Mouse (Mus musculus): ENCODE results near the gene Anp32a. TPM values are rescaled to one million over a fixed set of nuclear protein-coding genes. Genes with fewer than 3 reads are reported as not detected.

Gene Anp32a
- polyA plus RNA-seq, 1 experiment from 2014 or later: 232 TPM

DNA sequence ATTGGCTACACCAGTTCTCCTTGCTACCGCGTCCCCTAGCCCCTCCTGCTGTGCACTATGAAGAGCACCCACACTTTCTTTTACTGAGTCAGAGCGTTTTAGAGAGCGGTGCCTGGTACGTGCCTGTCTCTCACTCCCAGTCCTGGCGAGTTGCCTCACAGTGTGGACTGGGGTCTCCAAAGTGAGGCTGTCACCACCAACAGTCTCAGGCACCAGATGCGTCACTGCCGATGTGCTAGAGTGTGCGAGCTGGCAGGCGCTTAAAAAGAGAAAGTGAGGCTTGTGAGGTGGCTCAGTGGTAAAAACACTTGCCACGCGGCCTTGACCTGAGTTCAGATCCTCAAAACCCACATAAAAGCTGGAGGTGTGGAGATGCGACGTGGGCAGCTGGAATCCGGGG lies 8.2 kb downstream of the Anp32a start:
- no peaks in the 10 kb centered on the region for H3K9me3 ChIP-seq
- no peak overlapping the region for H3K27ac ChIP-seq (replicated peaks)
- no peak overlapping the region for H3K4me3 ChIP-seq
- 76% methylated on average over 15 of the region's 15 CpGs for WGBS
- H3K27me3 ChIP-seq (replicated peaks; ENCODE audit: low read depth, poor library complexity, severe bottlenecking): no peaks in the 10 kb centered on the region
- no peak for DNase-seq (ENCODE audit: low spot score)
- H3K4me1 ChIP-seq: peaks cover 84% of the 10 kb centered on the region
- peaks cover 39% of the 10 kb centered on the region for H3K36me3 ChIP-seq (replicated peaks)

DNA sequence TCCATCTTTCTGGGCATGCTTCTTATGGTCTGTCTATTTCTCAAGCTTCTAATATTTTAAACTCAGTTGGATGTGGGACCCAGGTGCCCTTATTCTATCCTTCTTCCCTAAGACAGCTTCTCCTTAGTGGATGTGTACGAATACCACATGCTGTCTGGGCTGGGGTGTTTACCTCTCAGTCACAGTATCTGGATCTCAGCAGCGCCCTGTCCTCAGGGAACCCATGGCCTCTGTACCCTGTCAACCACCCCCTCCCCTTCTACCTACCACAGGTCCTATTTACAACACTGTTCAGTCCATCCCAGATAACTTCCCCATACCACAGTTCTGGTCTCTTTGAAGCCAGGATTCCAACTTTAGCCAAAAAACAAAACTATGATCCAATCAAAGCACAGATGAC lies 9.6 kb downstream of the Anp32a start:
- Histone ChIP-seq H3K27me3 (replicated peaks; ENCODE audit: low read depth, poor library complexity, severe bottlenecking) (no peaks in the 10 kb centered on the region), H3K27ac (replicated peaks) (no peak overlapping the region), H3K9me3 (no peaks in the 10 kb centered on the region), H3K4me3 (no peak overlapping the region), H3K36me3 (replicated peaks) (peaks cover 53% of the 10 kb centered on the region), H3K4me1 (peaks cover 74% of the 10 kb centered on the region)
- 70% methylated on average over 2 of the region's 2 CpGs for WGBS
- DNase-seq (ENCODE audit: low spot score): no peak

DNA sequence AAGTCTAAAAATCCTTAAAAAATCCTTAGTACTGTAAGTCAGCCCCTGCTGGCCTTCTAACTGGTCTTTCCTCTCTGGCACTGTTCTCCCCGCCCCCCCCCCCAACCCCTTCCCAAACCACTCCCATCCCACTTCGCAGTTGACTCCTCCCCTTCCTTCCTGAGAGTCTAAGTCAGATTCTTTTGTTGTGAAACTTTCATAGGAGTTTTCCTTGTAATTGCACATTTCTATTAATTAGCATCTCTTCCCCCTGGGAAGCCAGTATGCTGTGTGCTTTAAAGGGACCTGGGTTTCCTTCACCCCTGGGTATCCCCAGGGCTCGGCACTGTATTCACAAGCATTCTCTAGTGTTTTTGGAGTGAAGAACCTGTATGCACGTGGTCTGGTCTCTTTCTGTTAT lies 10.1 kb downstream of the Anp32a start:
- Histone ChIP-seq H3K27ac (replicated peaks) (peak overlapping the region; percentile 63), H3K9me3 (no peaks in the 10 kb centered on the region), H3K36me3 (replicated peaks) (peaks cover 58% of the 10 kb centered on the region), H3K4me3 (0 out of 2 replicates have a peak overlapping the region, but pooled peaks have one; percentile 16), H3K4me1 (peaks cover 74% of the 10 kb centered on the region), H3K27me3 (replicated peaks; ENCODE audit: low read depth, poor library complexity, severe bottlenecking) (no peaks in the 10 kb centered on the region)
- peak; percentile 45 for DNase-seq (ENCODE audit: low spot score)
- 32% methylated on average over 4 of the region's 4 CpGs for WGBS

DNA sequence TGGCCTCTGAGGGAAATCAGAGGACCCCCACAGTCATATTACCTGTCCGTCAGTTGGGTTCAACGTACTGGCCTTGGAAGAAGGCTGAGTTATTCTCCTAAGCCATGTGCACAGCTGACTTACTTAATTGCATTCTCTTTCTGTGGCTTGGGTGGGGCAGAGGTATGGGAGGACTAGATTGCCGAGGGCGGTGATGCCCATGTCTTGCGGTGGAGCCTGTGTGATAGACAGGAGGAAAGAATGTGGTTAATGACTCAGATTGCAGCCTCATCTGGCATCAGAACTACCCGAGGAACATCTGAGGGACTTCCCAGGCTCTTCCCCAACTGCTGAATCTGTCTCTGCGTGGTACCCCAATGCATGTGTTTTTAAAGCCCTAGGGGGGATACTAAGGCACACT lies 12.7 kb downstream of the Anp32a start:
- WGBS: 72% methylated on average over 7 of the region's 7 CpGs
- Histone ChIP-seq H3K9me3 (no peaks in the 10 kb centered on the region), H3K27me3 (replicated peaks; ENCODE audit: low read depth, poor library complexity, severe bottlenecking) (no peaks in the 10 kb centered on the region), H3K4me3 (no peak overlapping the region), H3K27ac (replicated peaks) (no peak overlapping the region), H3K4me1 (peaks cover 66% of the 10 kb centered on the region), H3K36me3 (replicated peaks) (peaks cover 70% of the 10 kb centered on the region)
- DNase-seq (ENCODE audit: low spot score): no peak

DNA sequence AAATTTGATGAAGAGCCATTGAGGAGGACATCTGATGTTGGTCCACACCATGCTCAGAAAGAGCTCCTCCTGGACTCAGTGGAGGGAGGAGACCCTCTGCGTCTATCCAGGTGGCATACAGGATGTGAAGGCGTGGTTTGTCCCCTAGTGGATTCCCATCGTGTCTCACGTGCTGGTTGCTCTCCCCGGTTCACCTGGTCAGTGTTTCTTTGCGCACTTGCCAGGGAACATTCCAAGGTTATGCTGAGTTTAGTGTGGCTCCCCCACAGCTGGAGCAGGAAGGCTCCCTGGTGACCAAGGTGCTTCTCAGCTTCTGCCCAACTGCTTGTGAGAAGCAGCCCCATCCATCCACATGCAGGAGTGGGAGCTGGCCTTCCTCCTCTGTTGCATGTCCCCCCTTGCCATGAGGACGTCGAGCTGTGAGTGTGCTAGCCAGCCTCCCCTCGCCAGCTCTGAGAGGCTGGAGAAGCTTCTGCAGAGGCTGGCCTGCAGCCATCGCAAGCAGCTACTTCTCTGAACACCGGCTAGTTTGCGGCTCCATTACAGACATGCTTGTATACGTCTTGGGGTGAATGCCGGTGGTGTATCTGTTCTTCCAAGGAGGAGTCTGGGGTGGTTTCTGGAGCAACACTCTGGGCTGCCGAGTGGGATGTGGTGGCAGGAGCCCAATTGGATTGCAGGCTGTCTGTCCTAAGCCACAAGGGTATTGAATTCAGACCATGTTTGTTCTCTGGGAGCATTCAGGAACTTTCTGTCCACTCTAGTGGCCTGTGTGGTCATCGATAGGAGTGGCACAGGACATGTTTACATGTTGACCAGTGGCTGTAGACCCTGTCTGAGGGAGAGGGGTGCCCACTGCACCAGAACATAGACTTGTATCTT lies 14.0 kb downstream of the Anp32a start:
- H3K27ac ChIP-seq (replicated peaks): no peak overlapping the region
- peaks cover 65% of the 10 kb centered on the region for H3K4me1 ChIP-seq
- no peak for DNase-seq (ENCODE audit: low spot score)
- no peaks in the 10 kb centered on the region for H3K9me3 ChIP-seq
- H3K36me3 ChIP-seq (replicated peaks): peaks cover 76% of the 10 kb centered on the region
- H3K27me3 ChIP-seq (replicated peaks; ENCODE audit: low read depth, poor library complexity, severe bottlenecking): no peaks in the 10 kb centered on the region
- H3K4me3 ChIP-seq: no peak overlapping the region
- WGBS: 91% methylated on average over 16 of the region's 16 CpGs

DNA sequence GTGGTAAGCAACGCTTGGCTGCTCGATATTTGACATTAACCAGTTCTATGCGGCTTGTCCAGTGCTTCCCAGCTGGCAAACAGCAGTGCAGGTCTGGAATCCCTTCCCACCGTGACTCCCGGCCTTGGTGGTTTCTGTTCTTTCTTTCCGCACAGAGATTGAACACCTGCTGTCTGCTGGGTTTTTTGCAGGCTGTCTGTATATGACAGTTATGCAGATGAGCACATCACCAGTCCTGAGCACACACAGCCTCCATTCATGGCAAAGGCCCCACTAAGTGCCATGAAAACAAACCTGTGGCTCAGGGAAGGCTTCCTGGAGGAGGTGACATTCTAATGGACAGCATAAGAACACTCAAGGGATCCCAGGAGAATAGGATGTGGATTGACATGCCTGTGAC lies 14.7 kb downstream of the Anp32a start:
- H3K36me3 ChIP-seq (replicated peaks): peaks cover 81% of the 10 kb centered on the region
- WGBS: 94% methylated on average over 6 of the region's 6 CpGs
- peaks cover 65% of the 10 kb centered on the region for H3K4me1 ChIP-seq
- H3K27ac ChIP-seq (replicated peaks): no peak overlapping the region
- H3K4me3 ChIP-seq: no peak overlapping the region
- no peaks in the 10 kb centered on the region for H3K9me3 ChIP-seq
- H3K27me3 ChIP-seq (replicated peaks; ENCODE audit: low read depth, poor library complexity, severe bottlenecking): no peaks in the 10 kb centered on the region
- no peak for DNase-seq (ENCODE audit: low spot score)

DNA sequence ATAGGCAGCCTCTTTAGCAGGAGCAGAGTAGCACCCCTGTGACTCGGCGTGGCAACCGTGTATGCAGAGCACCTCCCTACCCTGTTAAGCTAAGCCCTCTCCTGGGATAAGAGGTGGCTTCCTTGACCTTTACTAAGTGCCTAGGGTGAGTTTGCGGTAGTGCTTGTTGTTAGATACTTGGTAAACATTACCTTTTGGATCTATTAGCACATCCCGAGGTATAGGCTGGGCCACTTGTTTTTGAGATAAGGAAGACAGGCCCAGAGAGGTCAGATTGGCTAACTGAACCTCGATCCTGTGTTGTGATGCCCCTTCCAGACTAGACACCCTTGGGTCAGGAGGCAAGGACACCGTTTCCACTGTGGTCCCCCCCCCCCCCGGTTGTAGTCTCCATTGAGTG lies 16.5 kb downstream of the Anp32a start:
- no peak for DNase-seq (ENCODE audit: low spot score)
- Histone ChIP-seq H3K36me3 (replicated peaks) (peaks cover 85% of the 10 kb centered on the region), H3K4me1 (peaks cover 74% of the 10 kb centered on the region)

DNA sequence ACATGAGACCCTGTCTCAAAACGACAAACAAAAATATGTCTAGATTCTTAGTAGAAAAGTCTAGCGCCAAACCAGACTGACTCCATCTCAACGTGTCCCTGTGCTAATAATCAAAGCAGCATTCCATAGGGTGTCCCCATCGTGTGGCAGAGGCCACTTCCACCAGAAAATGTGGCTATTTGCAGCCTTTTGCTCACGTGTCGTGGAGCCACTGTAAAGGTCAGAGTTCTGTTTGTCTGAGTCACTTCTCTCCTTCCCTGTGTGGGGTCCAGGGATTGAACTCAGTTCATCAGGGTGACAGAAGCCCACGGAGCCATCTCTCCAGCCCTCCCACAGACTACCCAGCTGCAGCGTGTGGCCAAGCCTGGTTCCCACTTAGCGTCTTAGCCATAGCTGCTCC lies 17.8 kb downstream of the Anp32a start:
- peaks cover 77% of the 10 kb centered on the region for H3K4me1 ChIP-seq
- DNase-seq (ENCODE audit: low spot score): no peak
- 87% methylated on average over 9 of the region's 9 CpGs for WGBS
- H3K9me3 ChIP-seq: no peaks in the 10 kb centered on the region
- no peak overlapping the region for H3K4me3 ChIP-seq
- peaks cover 75% of the 10 kb centered on the region for H3K36me3 ChIP-seq (replicated peaks)
- H3K27ac ChIP-seq (replicated peaks): no peak overlapping the region
- no peaks in the 10 kb centered on the region for H3K27me3 ChIP-seq (replicated peaks; ENCODE audit: low read depth, poor library complexity, severe bottlenecking)

More for the DNA sequence above, 16.5 kb downstream of the Anp32a start:
- Histone ChIP-seq H3K4me3 (no peak overlapping the region), H3K9me3 (no peaks in the 10 kb centered on the region), H3K27me3 (replicated peaks; ENCODE audit: low read depth, poor library complexity, severe bottlenecking) (no peaks in the 10 kb centered on the region), H3K27ac (replicated peaks) (no peak overlapping the region)
- WGBS: 82% methylated on average over 8 of the region's 8 CpGs

DNA sequence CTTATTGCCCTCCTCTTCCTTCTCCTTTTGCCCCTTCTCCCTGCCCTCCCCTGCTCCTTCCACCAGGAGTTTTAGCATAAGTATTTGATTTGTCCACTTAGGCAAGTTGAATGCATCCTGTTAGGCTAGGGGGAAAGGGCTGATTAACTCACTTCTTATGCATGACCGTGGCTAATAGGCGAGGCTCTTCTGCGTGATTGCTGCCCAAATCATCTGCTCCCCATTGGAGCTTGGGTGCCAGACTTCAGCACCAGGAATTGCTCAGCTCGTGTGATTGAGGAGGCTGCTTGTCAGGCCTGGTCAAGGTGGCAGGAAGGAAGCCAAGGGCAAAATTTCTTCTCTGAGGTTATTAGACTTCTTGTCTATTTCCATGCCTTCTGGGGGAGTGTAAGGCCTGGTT lies 19.8 kb downstream of the Anp32a start:
- Histone ChIP-seq H3K27ac (replicated peaks) (no peak overlapping the region), H3K27me3 (replicated peaks; ENCODE audit: low read depth, poor library complexity, severe bottlenecking) (no peaks in the 10 kb centered on the region), H3K4me3 (no peak overlapping the region), H3K4me1 (peaks cover 89% of the 10 kb centered on the region), H3K36me3 (replicated peaks) (peaks cover 54% of the 10 kb centered on the region), H3K9me3 (no peaks in the 10 kb centered on the region)
- no peak for DNase-seq (ENCODE audit: low spot score)
- WGBS: 46% methylated on average over 4 of the region's 4 CpGs

DNA sequence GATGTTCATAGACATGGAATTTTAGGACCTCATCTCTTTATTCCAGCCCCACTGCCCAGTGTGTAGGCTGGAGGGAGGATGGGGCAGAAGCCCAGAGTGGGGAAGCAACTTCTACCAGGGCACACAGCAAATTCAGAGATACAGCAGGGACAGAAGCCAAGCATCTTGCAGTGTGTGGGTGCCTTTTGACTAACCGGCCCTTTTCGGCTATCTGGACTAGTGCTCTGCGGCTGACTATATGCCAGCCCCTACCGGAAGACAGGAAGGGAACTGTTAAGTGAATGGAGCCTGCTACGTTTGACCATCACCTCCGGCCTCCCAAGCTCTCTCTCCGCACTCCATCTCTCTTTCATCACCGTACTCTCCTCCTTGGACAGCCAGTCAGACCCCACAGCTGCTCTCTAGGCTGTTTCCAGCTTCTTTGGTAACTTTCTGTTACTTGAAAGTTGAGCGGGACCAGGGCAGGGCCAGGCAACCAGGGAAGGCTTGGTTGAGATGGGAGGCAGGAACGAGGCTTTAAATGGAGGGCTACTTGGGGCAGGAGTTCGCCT lies 21.8 kb downstream of the Anp32a start:
- H3K9me3 ChIP-seq: no peaks in the 10 kb centered on the region
- peak overlapping the region; percentile 84 for H3K27ac ChIP-seq (replicated peaks)
- no peak for DNase-seq (ENCODE audit: low spot score)
- 36% methylated on average over 11 of the region's 11 CpGs for WGBS
- H3K4me1 ChIP-seq: peaks cover 94% of the 10 kb centered on the region
- peak overlapping the region; percentile 49 for H3K4me3 ChIP-seq
- no peaks in the 10 kb centered on the region for H3K27me3 ChIP-seq (replicated peaks; ENCODE audit: low read depth, poor library complexity, severe bottlenecking)
- H3K36me3 ChIP-seq (replicated peaks): peaks cover 34% of the 10 kb centered on the region

DNA sequence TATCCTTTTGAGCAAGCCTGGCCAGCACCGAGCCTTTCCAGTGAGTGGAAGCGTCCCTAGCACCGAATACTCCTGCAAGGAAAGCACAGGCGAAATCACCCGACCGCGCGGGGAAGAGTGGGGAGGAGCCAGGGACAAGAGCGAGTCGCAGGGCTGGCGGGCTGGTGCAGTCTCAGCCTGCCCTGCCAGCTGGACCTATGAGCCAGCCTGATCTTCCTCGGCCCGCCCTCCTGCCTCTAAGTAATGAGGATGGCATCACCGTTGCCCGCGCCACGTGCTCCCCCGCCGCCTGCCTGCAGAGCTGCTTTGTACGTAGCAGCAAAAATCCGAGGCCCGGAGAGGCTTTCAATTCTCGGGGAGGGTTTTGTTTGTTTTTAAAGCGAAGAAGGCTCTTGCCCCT lies 22.5 kb downstream of the Anp32a start:
- peak overlapping the region; percentile 49 for H3K4me3 ChIP-seq
- under 1% methylated on average over 24 of the region's 24 CpGs for WGBS
- peak overlapping the region; percentile 84 for H3K27ac ChIP-seq (replicated peaks)
- peak; percentile 87 for DNase-seq (ENCODE audit: low spot score)
- peaks cover 99% of the 10 kb centered on the region for H3K4me1 ChIP-seq
- H3K27me3 ChIP-seq (replicated peaks; ENCODE audit: low read depth, poor library complexity, severe bottlenecking): no peaks in the 10 kb centered on the region
- no peaks in the 10 kb centered on the region for H3K9me3 ChIP-seq
- H3K36me3 ChIP-seq (replicated peaks): peaks cover 28% of the 10 kb centered on the region

DNA sequence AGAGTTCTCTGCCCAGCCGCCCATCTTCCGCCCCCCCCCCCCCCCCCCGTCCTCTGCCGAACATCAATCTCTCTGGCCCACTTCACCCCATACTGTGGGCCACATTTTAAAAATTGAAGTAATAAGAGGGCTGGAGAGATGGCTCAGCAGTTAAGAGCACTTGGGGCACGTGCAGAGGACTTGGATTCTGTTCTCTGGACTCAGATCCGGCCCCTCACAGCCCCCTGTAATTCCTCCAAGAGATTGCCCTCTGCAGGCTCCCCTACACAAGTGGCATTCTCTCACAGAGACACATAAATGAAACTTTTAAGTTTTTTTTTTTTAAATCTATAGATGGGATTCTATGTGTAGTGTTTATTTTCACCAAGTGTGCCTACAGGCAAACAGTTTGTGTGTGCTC lies 23.1 kb downstream of the Anp32a start:
- no peak for DNase-seq (ENCODE audit: low spot score)
- H3K27ac ChIP-seq (replicated peaks): peak overlapping the region; percentile 84
- H3K9me3 ChIP-seq: no peaks in the 10 kb centered on the region
- peaks cover 99% of the 10 kb centered on the region for H3K4me1 ChIP-seq
- 20% methylated on average over 6 of the region's 6 CpGs for WGBS
- H3K36me3 ChIP-seq (replicated peaks): peaks cover 28% of the 10 kb centered on the region
- H3K27me3 ChIP-seq (replicated peaks; ENCODE audit: low read depth, poor library complexity, severe bottlenecking): no peaks in the 10 kb centered on the region
- H3K4me3 ChIP-seq: peak overlapping the region; percentile 49

DNA sequence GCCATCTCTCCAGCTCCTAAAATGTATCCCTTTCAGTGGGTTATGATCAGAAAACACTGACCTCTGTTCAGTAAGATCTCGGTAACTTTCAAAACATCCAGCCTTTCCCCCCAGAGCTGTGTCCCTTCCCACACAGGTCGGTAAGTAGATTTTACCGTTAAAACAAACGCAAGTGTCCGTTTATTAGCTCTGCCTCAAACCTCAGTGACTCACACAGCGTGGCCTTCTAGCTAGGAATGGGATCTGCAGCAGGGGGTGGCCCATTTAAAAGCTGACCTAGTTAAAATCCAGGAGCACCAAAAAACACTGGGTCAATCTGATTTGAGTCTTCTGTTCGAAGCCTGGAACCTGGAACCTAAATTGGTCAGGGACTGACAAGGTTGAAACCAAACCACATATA lies 23.7 kb downstream of the Anp32a start:
- DNase-seq (ENCODE audit: low spot score): no peak
- Histone ChIP-seq H3K4me3 (no peak overlapping the region), H3K27ac (replicated peaks) (0 out of 2 replicates have a peak overlapping the region, but pooled peaks have one; percentile 84), H3K4me1 (peaks cover 99% of the 10 kb centered on the region), H3K27me3 (replicated peaks; ENCODE audit: low read depth, poor library complexity, severe bottlenecking) (no peaks in the 10 kb centered on the region), H3K9me3 (no peaks in the 10 kb centered on the region), H3K36me3 (replicated peaks) (peaks cover 25% of the 10 kb centered on the region)
- WGBS: 56% methylated on average over 7 of the region's 7 CpGs
